8 mouse cellular contexts compared by ENCODE assay signal in genomic region chr2:147012623-147013184, GRCm38 (mm10). TPM values are rescaled to one million over a fixed set of nuclear protein-coding genes. Genes with fewer than 3 reads are reported as not detected.
DNase-seq lines count a peak whose midpoint lies in the region; ATAC-seq and TF ChIP-seq lines count a peak whose summit lies in the region.

TSS of gene Xrn2 (plus strand) at chr2:147012996.

- H3K4me2 ChIP-seq in embryonic facial prominence, embryonic 14.5 days (ENCODE audit: low read depth, low read length): peak within 1 kb of the TSS; percentile 84
- peak within 1 kb of the TSS; percentile 72 for H3K4me2 ChIP-seq in limb, embryonic 13.5 days (replicated peaks)
- H3K4me2 ChIP-seq in midbrain, embryonic 16.5 days (ENCODE audit: low read length): peak within 1 kb of the TSS; percentile 77

- peaks cover 17% of the 10 kb centered on the region for H3K4me1 ChIP-seq in embryonic facial prominence, embryonic 14.5 days (ENCODE audit: control insufficient read depth, insufficient read depth, low read length)
- peaks cover 3% of the 10 kb centered on the region for H3K4me1 ChIP-seq in heart, adult 2 months (ENCODE audit: control insufficient read depth, insufficient read depth, low read length)
- peaks cover 18% of the 10 kb centered on the region for H3K4me1 ChIP-seq in limb, embryonic 13.5 days
- peaks cover 26% of the 10 kb centered on the region for H3K4me1 ChIP-seq in midbrain, embryonic 16.5 days (ENCODE audit: control insufficient read depth, insufficient read depth, low read length)

- ATAC-seq in embryonic facial prominence, embryonic 14.5 days (ENCODE audit: low read depth): peak; percentile 95
- ATAC-seq in limb, embryonic 13.5 days (ENCODE audit: low FRiP score, low read depth): peak; percentile 95
- peak; percentile 98 for ATAC-seq in midbrain, embryonic 16.5 days

- H3K9ac ChIP-seq in embryonic facial prominence, embryonic 14.5 days (ENCODE audit: low read depth, low read length): peak within 1 kb of the TSS; percentile 90
- H3K9ac ChIP-seq in heart, adult 2 months (ENCODE audit: low read depth, low read length): peak within 1 kb of the TSS; percentile 89
- peak within 1 kb of the TSS; percentile 91 for H3K9ac ChIP-seq in limb, embryonic 13.5 days
- peak within 1 kb of the TSS; percentile 93 for H3K9ac ChIP-seq in midbrain, embryonic 16.5 days (ENCODE audit: low read depth, low read length)

- intact Hi-C loops in heart, adult 2 months (cut with DNase I): loop anchor here (10.0 kb wide), 1 partner anchor 158 kb away; the partner anchor contains the start of gene Kiz

- TF ChIP-seq CTCF in heart, adult 2 months (IDR thresholded peaks at IDR 0.05): no peak

- peak; percentile 89 for TF ChIP-seq POLR2A in heart, adult 2 months (IDR thresholded peaks at IDR 0.05; ENCODE audit: insufficient read depth, low read depth, low read length)

- peaks cover 2% of the 10 kb centered on the region; the same call in 1 of the 2 replicates for H3K79me2 ChIP-seq in heart, adult 2 months (replicated peaks; ENCODE audit: control insufficient read depth, insufficient read depth, low read length)

- under 1% methylated on average over 28 of the region's 37 CpGs for WGBS in embryonic facial prominence, embryonic 14.5 days
- under 1% methylated on average over 37 of the region's 37 CpGs for WGBS in heart, adult 2 months
- WGBS in limb, embryonic 13.5 days: under 1% methylated on average over 37 of the region's 37 CpGs
- WGBS in midbrain, embryonic 16.5 days: under 1% methylated on average over 37 of the region's 37 CpGs

- no peaks in the 10 kb centered on the region for H3K27me3 ChIP-seq in embryonic facial prominence, embryonic 14.5 days (replicated peaks; ENCODE audit: control insufficient read depth, insufficient read depth, low read length)
- no peaks in the 10 kb centered on the region for H3K27me3 ChIP-seq in heart, adult 2 months (ENCODE audit: control insufficient read depth, insufficient read depth, low read length)
- H3K27me3 ChIP-seq in limb, embryonic 13.5 days: no peaks in the 10 kb centered on the region
- no peaks in the 10 kb centered on the region for H3K27me3 ChIP-seq in midbrain, embryonic 16.5 days (ENCODE audit: control insufficient read depth, insufficient read depth, low read depth, low read length)

- no peaks in the 10 kb centered on the region for H3K36me3 ChIP-seq in embryonic facial prominence, embryonic 14.5 days (ENCODE audit: control insufficient read depth, insufficient read depth, low read length)
- peaks cover 2% of the 10 kb centered on the region for H3K36me3 ChIP-seq in heart, adult 2 months (ENCODE audit: control insufficient read depth, insufficient read depth, low read length)
- peaks cover 8% of the 10 kb centered on the region; the same call in 1 of the 2 replicates for H3K36me3 ChIP-seq in limb, embryonic 13.5 days
- no peaks in the 10 kb centered on the region for H3K36me3 ChIP-seq in midbrain, embryonic 16.5 days (ENCODE audit: control insufficient read depth, insufficient read depth, low read length)

- H3K27ac ChIP-seq in embryonic facial prominence, embryonic 14.5 days (replicated peaks; ENCODE audit: low read depth, low read length): peak within 1 kb of the TSS; percentile 99
- peak within 1 kb of the TSS; percentile 96 for H3K27ac ChIP-seq in heart, adult 2 months
- peak within 1 kb of the TSS; percentile 99 for H3K27ac ChIP-seq in limb, embryonic 13.5 days
- peak within 1 kb of the TSS; percentile 91 for H3K27ac ChIP-seq in midbrain, embryonic 16.5 days (ENCODE audit: low read length)

- peak; percentile 63 for TF ChIP-seq EP300 in heart, adult 2 months (IDR thresholded peaks at IDR 0.05; ENCODE audit: insufficient read depth, low read depth, low read length)

- peak; percentile 97 for DNase-seq in 3T3-L1 (ENCODE audit: low read depth, low spot score)
- peak; percentile 77 to 88 for DNase-seq in adrenal gland, postnatal 4 days (ENCODE audit: low spot score in 2 of 2)
- peak; percentile 98 for DNase-seq in embryonic facial prominence, embryonic 14.5 days (ENCODE audit: low spot score)
- DNase-seq in heart, adult 2 months: peak; percentile 95 to 96
- DNase-seq in kidney, adult 8-10 months: peak; percentile 95
- DNase-seq in spleen, postnatal 10 days (ENCODE audit: low spot score in 2 of 2): peak; percentile 88 to 95

- peak within 1 kb of the TSS; percentile 80 for H3K4me3 ChIP-seq in embryonic facial prominence, embryonic 14.5 days (ENCODE audit: low read depth, low read length)
- H3K4me3 ChIP-seq in heart, adult 2 months: peak within 1 kb of the TSS; percentile 96
- peak within 1 kb of the TSS; percentile 90 for H3K4me3 ChIP-seq in limb, embryonic 13.5 days
- peak within 1 kb of the TSS; percentile 96 for H3K4me3 ChIP-seq in midbrain, embryonic 16.5 days (ENCODE audit: low read depth, low read length)

- no peaks in the 10 kb centered on the region for H3K9me3 ChIP-seq in embryonic facial prominence, embryonic 14.5 days (ENCODE audit: control insufficient read depth, low read length)
- no peaks in the 10 kb centered on the region for H3K9me3 ChIP-seq in limb, embryonic 13.5 days
- H3K9me3 ChIP-seq in midbrain, embryonic 16.5 days (replicated peaks; ENCODE audit: control insufficient read depth, low read length, poor library complexity, severe bottlenecking): no peaks in the 10 kb centered on the region

RNA-seq across cellular contexts. Expression of gene Xrn2, which starts in this region (rescaled TPM):
- total RNA-seq in adrenal gland, postnatal 4 days (2021): 10 to 100 TPM; 82.6 to 89.8 TPM
- 70.5 and 78.9 TPM in 2 replicates for polyA plus RNA-seq in embryonic facial prominence, embryonic 14.5 days (2014; fragmentation: Nextera tagmentation; extraction: Ambion mirVana)
- 10 to 100 TPM; 21.6 to 22.1 TPM for total RNA-seq in heart, adult 2 months (2021)
- 11.1 and 22.2 TPM in 2 replicates for polyA plus RNA-seq in heart, adult 2 months (2012; rRNA removed)
- 85.0 and 87.5 TPM in 2 replicates for polyA plus RNA-seq in limb, embryonic 13.5 days (2015; fragmentation: Nextera tagmentation; extraction: Ambion mirVana)
- polyA plus RNA-seq in midbrain, embryonic 16.5 days (2015; fragmentation: Nextera tagmentation; extraction: Ambion mirVana): 75.4 and 76.4 TPM in 2 replicates

Comparison
In these comparisons a context has a peak if more than half of its experiments do, and no peak if none do; other contexts are left out.
1. Peak in every context shown above with its lines: DNase-seq, ATAC-seq, H3K4me3 ChIP-seq and H3K27ac ChIP-seq.